Mouse (Mus musculus) intestine, postnatal 0 days (tissue): ENCODE results near the gene D430042O09Rik. TPM values are rescaled to one million over a fixed set of nuclear protein-coding genes. Genes with fewer than 3 reads are reported as not detected.

ENCODE experiments used
- ATAC-seq: fragments of 200-750 bp; cut with Nextera tagmentation; 2 replicates; pipeline ENCODE4 v1.8.0; 2017; ENCODE audit warnings: mild to moderate bottlenecking, moderate TSS enrichment, moderate library complexity
- H3K27ac ChIP-seq: fragments of 300-500 bp; sonication (generic); 2 replicates; pipeline ENCODE4 v1.5.1; 2014; ENCODE audit warnings: mild to moderate bottlenecking, low read depth, low read length, moderate library complexity
- H3K27me3 ChIP-seq: fragments of 300-500 bp; sonication (generic); replicated peaks from 2 replicates; pipeline ENCODE4 v1.6.1; 2014; ENCODE audit warnings: low read length, mixed read lengths; ENCODE audit not compliant: control insufficient read depth, insufficient read depth
- H3K36me3 ChIP-seq: fragments of 300-500 bp; sonication (generic); 2 replicates; pipeline ENCODE4 v1.6.1; 2014; ENCODE audit warnings: mild to moderate bottlenecking, moderate library complexity; ENCODE audit not compliant: control insufficient read depth, insufficient read depth
- H3K4me1 ChIP-seq: fragments of 300-500 bp; sonication (generic); replicated peaks from 2 replicates; pipeline ENCODE4 v1.6.1; 2014; ENCODE audit warnings: antibody characterized with exemption, low read length, mixed read lengths; ENCODE audit not compliant: control insufficient read depth, insufficient read depth
- H3K4me2 ChIP-seq: fragments of 300-500 bp; sonication (generic); replicated peaks from 2 replicates; pipeline ENCODE4 v1.6.1; 2014; ENCODE audit warnings: low read depth, mild to moderate bottlenecking, moderate library complexity
- H3K4me3 ChIP-seq: fragments of 300-500 bp; sonication (generic); 2 replicates; pipeline ENCODE4 v1.5.1; 2014; ENCODE audit warnings: low read depth, low read length
- H3K9ac ChIP-seq: fragments of 300-500 bp; sonication (generic); 2 replicates; pipeline ENCODE4 v1.6.1; 2014; ENCODE audit warnings: mild to moderate bottlenecking, low read depth, low read length
- H3K9me3 ChIP-seq: fragments of 300-500 bp; sonication (generic); 2 replicates; pipeline ENCODE4 v1.6.1; 2016; ENCODE audit warnings: mixed run types; ENCODE audit not compliant: control insufficient read depth
- CTCF ChIP-seq: sonication (generic); IDR thresholded peaks from 2 replicates; pipeline ENCODE4 v1.5.1; 2016; ENCODE audit warnings: low read depth, mild to moderate bottlenecking, control low read depth, antibody characterized with exemption, moderate library complexity
- WGBS: fragments of 180-500 bp; shearing (Covaris S2); extraction: QIAGEN DNeasy Blood & Tissue Kit; methylation state at CpG from one replicate; pipeline ENCODE4 v1.1.7; 2014; 5-methylcytosine and 5-hydroxymethylcytosine counted together
- polyA plus RNA-seq: library from polyadenylated mRNA; unstranded; fragments of >200 nt; fragmentation: Nextera tagmentation; extraction: Ambion mirVana; gene quantifications from 2 replicates; pipeline ENCODE4 v1.2.1, GENCODE M21; 2015

Gene D430042O09Rik
- polyA plus RNA-seq, 1 experiment from 2014 or later: 2.6 TPM

- H3K9ac ChIP-seq: no peak overlapping the region
- no peaks in the 10 kb centered on the region for H3K27me3 ChIP-seq
- no peak overlapping the region for H3K4me2 ChIP-seq
- no peak overlapping the region for H3K4me3 ChIP-seq
- H3K9me3 ChIP-seq: no peaks in the 10 kb centered on the region
- H3K36me3 ChIP-seq: no peaks in the 10 kb centered on the region
- no peak for ATAC-seq
- 0 out of 2 replicates have a peak, but pooled peaks have one; percentile 12 for TF ChIP-seq CTCF
- WGBS: 65% methylated on average over 12 of the region's 12 CpGs
- no peaks in the 10 kb centered on the region for H3K4me1 ChIP-seq
- H3K27ac ChIP-seq: no peak overlapping the region
Measured at GRCm38 (mm10) chr7:125888373-125888772, 180.7 kb downstream of the D430042O09Rik start.

- Histone ChIP-seq H3K4me3 (no peak overlapping the region), H3K4me2 (no peak overlapping the region), H3K27ac (no peak overlapping the region), H3K27me3 (no peaks in the 10 kb centered on the region), H3K4me1 (no peaks in the 10 kb centered on the region), H3K36me3 (no peaks in the 10 kb centered on the region), H3K9ac (no peak overlapping the region), H3K9me3 (no peaks in the 10 kb centered on the region)
- WGBS: 91% methylated on average over 5 of the region's 5 CpGs
- TF ChIP-seq CTCF: no peak
- ATAC-seq: no peak
Measured at GRCm38 (mm10) chr7:125893621-125894020, 185.9 kb downstream of the D430042O09Rik start.

GRCm38 (mm10) chr7:125897059-125897458 lies 189.4 kb downstream of the D430042O09Rik start:
- Histone ChIP-seq H3K4me3 (no peak overlapping the region), H3K9ac (no peak overlapping the region), H3K4me1 (no peaks in the 10 kb centered on the region), H3K36me3 (no peaks in the 10 kb centered on the region), H3K9me3 (no peaks in the 10 kb centered on the region), H3K4me2 (no peak overlapping the region), H3K27ac (no peak overlapping the region), H3K27me3 (no peaks in the 10 kb centered on the region)
- TF ChIP-seq CTCF: no peak
- 77% methylated on average over 4 of the region's 4 CpGs for WGBS
- ATAC-seq: no peak

DNA sequence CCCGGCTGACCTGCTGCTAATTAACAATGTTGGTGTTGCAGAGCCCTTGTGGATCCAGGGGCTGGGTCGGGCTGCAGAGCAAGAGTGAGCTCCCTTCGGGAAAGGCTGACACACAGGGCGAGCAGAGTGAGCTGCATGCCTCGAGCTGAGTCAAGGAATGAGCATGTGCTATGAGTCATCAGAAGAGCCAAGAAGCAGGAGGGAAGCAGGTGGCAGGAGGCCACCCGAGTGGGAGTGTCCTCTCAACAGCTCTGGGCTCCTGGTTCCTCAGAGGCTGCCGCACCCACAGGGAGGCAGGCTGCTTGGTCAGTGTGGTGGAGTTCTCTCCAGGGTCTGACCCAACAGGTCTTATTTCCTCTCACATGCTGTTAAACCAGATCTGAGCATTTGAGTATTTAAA lies 191.3 kb downstream of the D430042O09Rik start:
- no peak overlapping the region for H3K9ac ChIP-seq
- H3K36me3 ChIP-seq: no peaks in the 10 kb centered on the region
- H3K27ac ChIP-seq: no peak overlapping the region
- 16% methylated on average over 7 of the region's 7 CpGs for WGBS
- TF ChIP-seq CTCF: no peak
- no peak overlapping the region for H3K4me3 ChIP-seq
- no peaks in the 10 kb centered on the region for H3K4me1 ChIP-seq
- no peaks in the 10 kb centered on the region for H3K27me3 ChIP-seq
- peak; percentile 77 for ATAC-seq
- H3K9me3 ChIP-seq: no peaks in the 10 kb centered on the region
- no peak overlapping the region for H3K4me2 ChIP-seq

GRCm38 (mm10) chr7:125899916-125900315 lies 192.2 kb downstream of the D430042O09Rik start:
- Histone ChIP-seq H3K9ac (no peak overlapping the region), H3K27me3 (no peaks in the 10 kb centered on the region), H3K4me3 (no peak overlapping the region), H3K36me3 (no peaks in the 10 kb centered on the region), H3K27ac (no peak overlapping the region), H3K4me2 (no peak overlapping the region), H3K9me3 (no peaks in the 10 kb centered on the region), H3K4me1 (no peaks in the 10 kb centered on the region)
- ATAC-seq: no peak
- no peak for TF ChIP-seq CTCF
- WGBS: 67% methylated on average over 2 of the region's 2 CpGs

DNA sequence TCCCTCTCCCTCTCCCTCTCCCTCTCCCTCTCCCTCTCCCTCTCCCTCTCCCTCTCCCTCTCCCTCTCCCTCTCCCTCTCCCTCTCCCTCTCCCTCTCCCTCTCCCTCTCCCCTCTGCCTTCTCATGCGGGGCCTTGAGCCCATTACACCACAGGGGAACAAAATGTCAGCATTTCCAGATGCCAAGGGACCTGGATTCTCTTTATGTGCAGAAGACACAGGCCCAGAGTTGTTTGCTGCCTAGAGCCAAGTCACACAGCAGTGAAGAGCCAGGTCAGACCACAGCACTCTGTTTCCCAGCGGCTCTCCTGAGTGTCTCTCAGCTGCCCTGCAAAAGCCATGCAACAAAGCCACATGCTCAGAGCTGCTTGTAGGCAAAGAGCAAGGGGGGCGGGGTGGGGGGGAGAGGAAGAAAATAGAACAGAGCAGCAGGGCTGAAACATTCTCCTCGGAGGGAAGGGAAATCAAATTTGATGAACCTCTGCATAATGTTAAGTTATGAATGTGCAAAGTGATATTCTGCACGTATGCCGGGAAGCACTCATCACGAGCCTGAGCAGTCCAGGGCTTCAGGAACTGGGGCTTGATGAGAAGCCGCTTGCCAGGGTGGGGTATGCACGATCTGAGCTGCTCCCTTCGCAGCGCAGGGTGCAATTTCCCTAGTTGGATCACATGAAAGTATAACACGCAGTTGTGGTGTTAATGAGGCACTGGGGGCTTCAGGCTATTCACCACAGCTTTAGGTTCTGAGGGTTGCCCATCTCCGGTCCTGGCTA lies 192.9 kb downstream of the D430042O09Rik start:
- Histone ChIP-seq H3K4me2 (no peak overlapping the region), H3K9me3 (no peaks in the 10 kb centered on the region), H3K27ac (no peak overlapping the region), H3K36me3 (no peaks in the 10 kb centered on the region), H3K27me3 (no peaks in the 10 kb centered on the region), H3K4me3 (no peak overlapping the region), H3K4me1 (no peaks in the 10 kb centered on the region), H3K9ac (no peak overlapping the region)
- 70% methylated on average over 13 of the region's 13 CpGs for WGBS
- no peak for ATAC-seq
- TF ChIP-seq CTCF: no peak

GRCm38 (mm10) chr7:125920801-125921200 lies 213.1 kb downstream of the D430042O09Rik start:
- 69% methylated on average over 5 of the region's 5 CpGs for WGBS
- Histone ChIP-seq H3K4me3 (no peak overlapping the region), H3K4me2 (no peak overlapping the region), H3K27me3 (no peaks in the 10 kb centered on the region), H3K9me3 (no peaks in the 10 kb centered on the region), H3K9ac (no peak overlapping the region), H3K4me1 (no peaks in the 10 kb centered on the region), H3K36me3 (no peaks in the 10 kb centered on the region), H3K27ac (no peak overlapping the region)
- ATAC-seq: no peak
- no peak for TF ChIP-seq CTCF
